Mouse (Mus musculus) embryonic facial prominence, embryonic 10.5 days (tissue): ENCODE results near the gene Depdc5. TPM values are rescaled to one million over a fixed set of nuclear protein-coding genes. Genes with fewer than 3 reads are reported as not detected.
A peak's percentile ranks its signal among the peaks of the same experiment; 100 is the strongest.

Experiments used
- DNase-seq: peaks from one replicate; pipeline ENCODE4 v3.0.0-alpha.2; 2017; ENCODE audit warnings: low spot score
- H3K27ac ChIP-seq: fragments of 300-500 bp; sonication (generic); replicated peaks from 2 replicates; pipeline ENCODE4 v1.5.1; 2016; ENCODE audit warnings: mild to moderate bottlenecking
- H3K27me3 ChIP-seq: fragments of 300-500 bp; sonication (generic); replicated peaks from 2 replicates; pipeline ENCODE4 v1.6.1; 2016; ENCODE audit warnings: low read depth, mild to moderate bottlenecking; ENCODE audit not compliant: poor library complexity, severe bottlenecking
- H3K36me3 ChIP-seq: fragments of 300-500 bp; sonication (generic); replicated peaks from 2 replicates; pipeline ENCODE4 v1.6.1; 2016; ENCODE audit warnings: mild to moderate bottlenecking, moderate library complexity
- H3K4me1 ChIP-seq: fragments of 300-500 bp; sonication (generic); 2 replicates; pipeline ENCODE4 v1.6.1; 2016
- H3K4me3 ChIP-seq: fragments of 300-500 bp; sonication (generic); 2 replicates; pipeline ENCODE4 v1.5.1; 2016; ENCODE audit warnings: mild to moderate bottlenecking, moderate library complexity
- H3K9me3 ChIP-seq: fragments of 300-500 bp; sonication (generic); 2 replicates; pipeline ENCODE4 v1.6.1; 2016; ENCODE audit warnings: mild to moderate bottlenecking
- WGBS: fragments of 180-500 bp; shearing (Covaris S2); methylation state at CpG from one replicate; pipeline ENCODE4 v1.1.7; 2016; 5-methylcytosine and 5-hydroxymethylcytosine counted together
- polyA plus RNA-seq: library from polyadenylated mRNA; unstranded; fragments of >200 nt; fragmentation: Nextera tagmentation; extraction: Ambion mirVana; gene quantifications from 2 replicates; pipeline ENCODE4 v1.2.1, GENCODE M21; 2016

Gene Depdc5
- polyA plus RNA-seq, 1 experiment from 2014 or later, result 39.1 TPM

DNA sequence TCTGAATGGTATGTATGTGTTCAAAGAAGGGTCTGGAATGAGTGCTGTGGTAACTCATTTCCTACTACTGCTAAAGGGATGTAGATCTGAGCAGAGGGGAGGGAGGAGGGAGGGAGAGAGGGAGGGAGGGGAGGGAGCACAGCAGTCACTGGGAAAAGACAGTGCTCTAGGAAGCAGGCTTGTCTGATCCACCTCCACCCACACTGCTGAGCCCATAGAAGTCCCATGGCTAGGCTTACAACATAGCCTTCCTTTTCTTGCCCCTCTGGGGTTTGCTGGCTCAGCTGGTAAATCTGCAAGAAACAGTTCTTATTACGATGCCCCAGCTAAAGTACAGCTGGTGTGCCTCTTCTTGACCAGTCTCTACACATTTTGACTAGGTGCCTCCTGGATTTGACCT is 124.4 kb downstream of the Depdc5 start:
- Histone ChIP-seq H3K27me3 (no peaks in the 10 kb centered on the region), H3K36me3 (peaks cover 60% of the 10 kb centered on the region)
- 76% methylated on average over 1 of the region's 1 CpGs for WGBS

DNA sequence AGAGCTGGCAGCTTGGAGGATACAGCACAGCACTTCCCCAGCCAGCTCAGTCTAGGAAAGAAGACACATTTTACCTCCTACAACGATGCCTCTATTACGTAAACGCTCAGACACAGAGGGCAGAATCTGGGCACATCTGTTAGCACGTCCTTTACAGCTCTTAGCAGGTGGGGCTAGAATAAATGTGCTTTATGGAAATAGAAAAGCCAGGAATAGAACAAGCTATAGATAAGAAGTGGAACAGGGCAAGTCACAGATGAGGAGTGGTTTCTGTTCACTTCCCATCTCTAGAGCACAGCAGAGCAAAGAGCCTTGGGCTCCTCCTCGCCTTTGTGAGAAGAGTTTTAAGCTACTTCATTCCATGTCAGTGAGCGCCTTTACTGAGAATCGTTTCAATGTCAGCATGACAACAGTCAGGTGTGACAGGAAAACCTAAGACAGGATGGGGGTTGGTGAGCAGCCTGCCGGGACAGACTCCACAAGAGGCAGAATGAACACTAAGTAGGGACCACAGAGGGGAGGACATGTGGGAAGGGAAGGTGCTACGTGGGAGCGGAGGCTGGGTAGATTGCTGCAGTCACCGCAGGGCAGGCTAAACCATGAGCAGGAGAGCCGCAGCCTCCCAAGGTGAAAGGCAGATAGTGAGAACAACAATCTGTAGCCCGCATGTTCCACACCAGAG is 126.6 kb downstream of the Depdc5 start:
- DNase-seq, result no peak
- no peaks in the 10 kb centered on the region for H3K9me3 ChIP-seq
- 87% methylated on average over 13 of the region's 13 CpGs for WGBS

More for the DNA sequence above, 124.4 kb downstream of the Depdc5 start:
- Histone ChIP-seq H3K27ac (no peak overlapping the region), H3K9me3 (no peaks in the 10 kb centered on the region), H3K4me1 (peaks cover 5% of the 10 kb centered on the region; the same call in 1 of the 2 replicates), H3K4me3 (no peak overlapping the region)
- no peak for DNase-seq

DNA sequence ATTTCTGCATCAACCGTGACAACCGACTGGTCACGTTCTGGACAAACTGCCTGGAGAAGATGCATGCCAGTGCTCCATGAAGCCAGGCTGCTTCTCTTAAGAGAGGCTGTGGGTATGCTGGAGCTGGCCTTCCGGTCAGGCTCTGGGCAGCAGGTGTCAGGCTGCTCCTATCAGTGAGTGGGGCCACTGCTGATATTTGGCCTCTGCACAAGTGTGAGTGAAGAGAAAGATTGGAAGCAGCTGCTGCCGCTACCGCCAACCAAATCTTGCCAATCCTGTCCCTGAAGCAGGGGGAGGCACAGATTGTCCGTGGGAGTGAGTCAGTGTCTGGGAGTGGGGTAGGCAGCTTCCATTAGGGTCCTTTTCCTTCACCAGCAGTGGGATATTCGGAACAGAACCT is 127.7 kb downstream of the Depdc5 start:
- H3K4me1 ChIP-seq, result peaks cover 11% of the 10 kb centered on the region; the same call in 1 of the 2 replicates
- no peaks in the 10 kb centered on the region for H3K9me3 ChIP-seq
- WGBS, result 83% methylated on average over 8 of the region's 8 CpGs
- no peak overlapping the region for H3K27ac ChIP-seq
- peaks cover 29% of the 10 kb centered on the region for H3K36me3 ChIP-seq
- no peaks in the 10 kb centered on the region for H3K27me3 ChIP-seq
- no peak for DNase-seq
- no peak overlapping the region for H3K4me3 ChIP-seq

More for the DNA sequence above, 126.6 kb downstream of the Depdc5 start:
- no peak overlapping the region for H3K27ac ChIP-seq
- H3K36me3 ChIP-seq, result peaks cover 39% of the 10 kb centered on the region
- peaks cover 11% of the 10 kb centered on the region; the same call in 1 of the 2 replicates for H3K4me1 ChIP-seq
- H3K27me3 ChIP-seq, result no peaks in the 10 kb centered on the region
- no peak overlapping the region for H3K4me3 ChIP-seq

DNA sequence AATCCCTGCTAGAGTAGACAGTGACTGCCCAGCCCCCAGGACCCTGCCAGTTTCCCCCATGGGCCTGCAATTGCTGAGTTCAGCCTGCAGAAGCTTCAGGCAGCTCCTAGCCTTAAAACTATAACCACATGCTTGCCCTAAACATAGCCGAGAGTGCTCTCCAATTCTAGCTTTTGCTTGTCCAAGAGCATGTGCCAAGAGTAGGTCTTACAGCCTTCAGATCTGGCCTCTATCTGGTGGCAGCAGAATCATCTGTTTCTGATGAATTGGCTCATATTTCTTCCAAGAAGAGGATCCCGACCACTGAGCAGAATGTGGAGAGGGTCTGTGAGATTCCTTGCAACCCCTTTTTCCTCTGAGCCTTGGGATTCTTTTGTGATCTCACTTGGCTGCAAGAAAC is 131.0 kb downstream of the Depdc5 start:
- H3K27ac ChIP-seq, result no peak overlapping the region
- peaks cover 1% of the 10 kb centered on the region for H3K36me3 ChIP-seq
- no peaks in the 10 kb centered on the region for H3K9me3 ChIP-seq
- H3K4me3 ChIP-seq, result no peak overlapping the region
- H3K4me1 ChIP-seq, result peaks cover 15% of the 10 kb centered on the region; the same call in 1 of the 2 replicates
- DNase-seq, result no peak
- WGBS, result 56% methylated on average over 2 of the region's 2 CpGs
- H3K27me3 ChIP-seq, result no peaks in the 10 kb centered on the region

DNA sequence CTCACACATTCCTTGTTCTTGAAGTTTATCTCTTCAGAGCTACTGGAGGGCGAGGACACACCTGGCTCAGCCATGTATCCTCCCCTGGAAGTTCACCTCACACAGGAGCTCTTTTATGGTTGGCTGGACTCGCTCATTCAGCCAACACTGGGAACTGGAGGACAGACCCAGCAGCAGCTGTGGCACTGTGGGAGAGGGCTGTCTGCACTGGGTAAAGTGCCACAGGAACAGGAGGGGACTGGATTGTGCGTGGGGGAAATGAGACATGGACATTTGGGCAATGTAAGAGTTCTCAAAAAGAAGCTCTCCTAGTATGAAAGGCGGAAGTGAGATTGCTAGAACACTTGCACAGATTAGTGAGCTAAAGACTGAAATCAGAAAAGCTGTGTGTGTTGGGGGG is 132.3 kb downstream of the Depdc5 start:
- Histone ChIP-seq H3K27ac (no peak overlapping the region), H3K4me1 (peaks cover 15% of the 10 kb centered on the region; the same call in 1 of the 2 replicates), H3K36me3 (no peaks in the 10 kb centered on the region; the same call in 1 of the 2 replicates), H3K27me3 (no peaks in the 10 kb centered on the region), H3K4me3 (no peak overlapping the region), H3K9me3 (no peaks in the 10 kb centered on the region)
- WGBS, result 83% methylated on average over 4 of the region's 4 CpGs
- no peak for DNase-seq

- Histone ChIP-seq H3K4me1 (peaks cover 10% of the 10 kb centered on the region; the same call in 1 of the 2 replicates), H3K9me3 (no peaks in the 10 kb centered on the region), H3K27ac (no peak overlapping the region), H3K4me3 (no peak overlapping the region), H3K27me3 (no peaks in the 10 kb centered on the region), H3K36me3 (no peaks in the 10 kb centered on the region)
- WGBS, result 80% methylated on average over 1 of the region's 1 CpGs
- no peak for DNase-seq
These were observed 133.1 kb downstream of the Depdc5 start for GRCm38 (mm10) chr5:32996560-32996959.

DNA sequence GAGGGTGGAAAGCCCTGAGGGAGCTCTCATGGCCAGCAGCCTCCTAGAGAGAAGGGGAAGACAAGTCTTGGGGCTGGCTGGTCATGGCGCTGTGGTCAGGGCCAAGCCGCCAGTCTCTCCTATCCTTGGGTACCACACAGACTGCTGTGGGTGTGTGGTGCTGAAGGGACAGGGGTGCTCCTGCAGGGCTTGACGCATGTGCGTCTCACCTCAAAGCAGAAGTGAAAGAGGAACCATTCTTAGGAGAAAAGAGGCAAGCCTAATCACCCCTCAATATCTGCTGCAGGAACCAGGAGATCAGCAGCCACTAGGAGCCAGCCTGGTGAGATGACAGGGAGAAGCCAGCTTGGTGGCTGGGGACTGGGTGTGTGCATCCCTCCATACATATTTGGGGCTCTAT is 134.2 kb downstream of the Depdc5 start:
- Histone ChIP-seq H3K27me3 (no peaks in the 10 kb centered on the region), H3K4me3 (no peak overlapping the region), H3K9me3 (no peaks in the 10 kb centered on the region), H3K27ac (no peak overlapping the region), H3K4me1 (peaks cover 10% of the 10 kb centered on the region; the same call in 1 of the 2 replicates), H3K36me3 (no peaks in the 10 kb centered on the region)
- no peak for DNase-seq
- WGBS, result 55% methylated on average over 4 of the region's 4 CpGs

DNA sequence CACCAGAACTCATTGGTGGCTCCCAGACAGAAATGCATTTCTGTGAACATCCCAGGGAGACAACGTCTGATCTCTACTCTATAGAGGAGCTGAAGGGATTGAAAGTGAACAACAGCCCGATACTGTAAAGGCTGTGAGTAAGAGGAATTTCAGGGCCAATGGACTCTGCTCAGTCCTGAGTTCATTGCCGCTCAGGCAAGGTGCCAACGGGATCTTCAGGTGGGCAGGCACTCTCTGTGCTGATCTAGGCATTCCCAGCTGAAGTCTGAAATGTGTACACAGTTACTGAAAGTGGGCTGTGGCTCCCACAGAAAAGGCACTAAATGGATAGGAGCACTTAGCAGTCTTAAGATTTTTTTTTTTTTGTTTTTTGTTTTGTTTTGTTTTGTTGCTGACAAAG is 135.3 kb downstream of the Depdc5 start:
- H3K36me3 ChIP-seq, result no peaks in the 10 kb centered on the region
- H3K4me3 ChIP-seq, result no peak overlapping the region
- 89% methylated on average over 4 of the region's 4 CpGs for WGBS
- H3K27ac ChIP-seq, result no peak overlapping the region
- H3K27me3 ChIP-seq, result no peaks in the 10 kb centered on the region
- no peaks in the 10 kb centered on the region for H3K9me3 ChIP-seq
- peaks cover 10% of the 10 kb centered on the region; the same call in 1 of the 2 replicates for H3K4me1 ChIP-seq
- DNase-seq, result no peak

- Histone ChIP-seq H3K9me3 (no peaks in the 10 kb centered on the region), H3K27me3 (no peaks in the 10 kb centered on the region), H3K27ac (no peak overlapping the region), H3K36me3 (no peaks in the 10 kb centered on the region), H3K4me1 (peaks cover 9% of the 10 kb centered on the region), H3K4me3 (no peak overlapping the region)
- no peak for DNase-seq
- 82% methylated on average over 5 of the region's 5 CpGs for WGBS
These were observed 137.6 kb downstream of the Depdc5 start for GRCm38 (mm10) chr5:33001111-33001510.

GRCm38 (mm10) chr5:33002781-33003180 is 139.3 kb downstream of the Depdc5 start:
- no peak overlapping the region for H3K4me3 ChIP-seq
- H3K36me3 ChIP-seq, result no peaks in the 10 kb centered on the region
- H3K27ac ChIP-seq, result no peak overlapping the region
- H3K4me1 ChIP-seq, result peaks cover 17% of the 10 kb centered on the region
- H3K27me3 ChIP-seq, result no peaks in the 10 kb centered on the region
- DNase-seq, result no peak
- WGBS, result 90% methylated on average over 5 of the region's 5 CpGs
- H3K9me3 ChIP-seq, result no peaks in the 10 kb centered on the region

- H3K4me1 ChIP-seq, result peaks cover 17% of the 10 kb centered on the region
- H3K36me3 ChIP-seq, result no peaks in the 10 kb centered on the region
- H3K27me3 ChIP-seq, result no peaks in the 10 kb centered on the region
- H3K27ac ChIP-seq, result no peak overlapping the region
- no peak overlapping the region for H3K4me3 ChIP-seq
- DNase-seq, result no peak
- WGBS, result 79% methylated on average over 6 of the region's 6 CpGs
- H3K9me3 ChIP-seq, result no peaks in the 10 kb centered on the region
These were observed 140.0 kb downstream of the Depdc5 start for GRCm38 (mm10) chr5:33003500-33003899.

DNA sequence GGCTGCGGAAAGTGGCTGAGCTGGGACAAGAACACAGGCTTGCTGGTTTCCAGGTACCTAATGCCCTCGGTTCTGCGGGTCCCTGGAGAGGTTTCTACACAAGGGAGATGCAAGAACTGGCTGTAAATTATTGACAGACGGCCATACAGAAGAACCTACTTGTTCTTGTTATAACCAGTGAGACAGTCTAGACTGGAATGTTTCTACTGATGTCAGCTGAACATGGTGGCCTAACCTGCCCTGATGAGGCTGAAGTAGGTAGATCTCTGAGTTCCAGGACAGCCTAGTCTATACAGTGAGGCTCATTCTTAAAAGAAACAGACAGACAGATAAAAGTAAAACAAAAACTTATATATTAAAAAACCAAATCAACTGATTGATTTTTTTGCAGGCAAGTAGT is 140.6 kb downstream of the Depdc5 start:
- no peak for DNase-seq
- Histone ChIP-seq H3K27ac (no peak overlapping the region), H3K36me3 (no peaks in the 10 kb centered on the region), H3K4me1 (peaks cover 17% of the 10 kb centered on the region), H3K9me3 (no peaks in the 10 kb centered on the region), H3K27me3 (no peaks in the 10 kb centered on the region), H3K4me3 (no peak overlapping the region)
- WGBS, result 85% methylated on average over 4 of the region's 4 CpGs

DNA sequence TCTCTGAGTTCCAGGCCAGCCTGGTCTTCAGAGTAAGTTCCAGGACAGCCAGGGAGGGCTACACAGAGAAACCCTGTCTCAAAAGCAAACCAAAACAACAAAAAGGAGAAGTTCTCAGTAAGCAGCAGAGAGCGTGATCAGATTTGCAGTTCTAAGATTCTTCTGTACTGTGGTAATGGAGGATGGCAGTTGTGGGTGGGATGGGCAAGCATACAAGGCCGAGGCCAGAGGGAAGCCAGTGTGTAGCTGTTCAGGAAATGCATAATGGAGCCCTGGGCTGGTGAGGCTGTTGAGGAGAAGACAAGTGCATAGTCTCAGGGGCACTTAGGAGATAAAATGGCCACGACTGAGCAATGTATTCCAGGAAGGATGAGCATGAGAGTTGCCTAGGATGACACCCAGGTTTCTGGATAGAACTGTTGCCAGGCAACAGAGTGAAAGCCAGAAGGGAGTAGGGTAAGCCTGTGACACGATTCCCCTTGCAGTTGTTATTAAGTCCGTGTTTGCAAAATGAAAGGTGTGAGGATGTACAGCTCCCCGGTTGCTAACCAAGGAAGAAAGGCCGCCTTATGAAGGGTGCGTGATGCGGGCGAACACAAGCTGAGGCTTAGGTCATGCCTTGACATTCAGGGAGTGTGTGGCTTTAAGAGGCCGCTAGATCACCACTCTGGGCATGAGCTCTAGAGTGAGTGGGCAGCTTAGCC is 142.1 kb downstream of the Depdc5 start:
- no peak for DNase-seq
- Histone ChIP-seq H3K27me3 (no peaks in the 10 kb centered on the region), H3K27ac (peak overlapping the region; percentile 37; the same call in 1 of the 2 replicates), H3K4me1 (peaks cover 25% of the 10 kb centered on the region), H3K9me3 (no peaks in the 10 kb centered on the region), H3K4me3 (no peak overlapping the region), H3K36me3 (no peaks in the 10 kb centered on the region)
- WGBS, result 86% methylated on average over 11 of the region's 11 CpGs
